Comparison of ENCODE assay signal across 8 mouse cellular contexts in the genomic region with DNA sequence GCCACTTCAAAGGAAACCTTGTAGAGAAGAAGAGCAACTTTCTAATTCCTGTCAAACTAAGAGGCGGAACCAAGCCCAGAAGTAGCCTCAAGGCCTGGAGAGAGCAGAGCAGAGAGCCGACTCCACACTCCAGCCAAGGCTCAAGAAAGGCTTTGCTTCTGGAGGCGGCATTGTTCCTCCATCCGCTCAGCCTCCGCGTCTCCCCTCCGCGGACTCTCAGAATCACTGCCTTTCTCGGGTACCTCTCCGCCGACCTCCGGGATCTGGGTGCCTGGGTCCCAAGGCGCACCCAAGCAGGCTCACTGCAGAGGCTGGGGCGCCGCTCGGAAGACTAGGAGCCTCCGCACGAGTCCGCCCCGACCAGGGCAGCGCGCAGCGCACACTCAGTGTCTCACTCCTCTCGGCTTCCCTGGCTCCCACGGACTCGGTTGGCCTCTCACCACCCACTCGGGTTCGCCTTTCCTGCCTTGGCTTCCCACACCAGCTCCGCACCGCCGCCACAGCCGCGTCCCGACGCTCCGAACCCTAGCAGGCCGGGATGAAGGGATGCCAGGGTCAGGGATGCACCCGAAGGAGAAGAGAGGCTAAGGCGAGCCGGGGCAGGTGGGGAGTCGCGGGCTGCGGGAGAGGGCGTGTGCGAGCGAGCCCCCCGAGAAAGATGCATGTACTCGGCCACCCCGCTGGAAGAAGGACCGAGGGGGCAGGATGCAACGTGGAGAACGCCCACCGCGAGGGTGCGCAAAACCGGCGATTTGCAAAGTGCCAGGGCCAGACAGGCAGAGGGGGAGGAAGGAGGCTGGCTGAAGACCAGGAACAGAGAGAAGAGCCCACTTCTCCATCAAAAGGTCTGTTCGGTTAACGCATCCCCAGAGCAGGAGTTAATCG. TPM values are rescaled to one million over a fixed set of nuclear protein-coding genes. Genes with fewer than 3 reads are reported as not detected.
DNase-seq lines count a peak whose midpoint lies in the region; ATAC-seq lines count a peak whose summit lies in the region.
"Had no signal": no experiment of that assay in that cellular context is flagged by ENCODE, and none has a peak within 500 bp of the region (broad histone marks: within the 10 kb centered on the region; RNA-seq: fewer than 3 reads in every experiment).

No protein-coding gene starts in this region.

- H3K4me3 ChIP-seq in lung, embryonic 16.5 days (ENCODE audit: low read length): peak overlapping the region; percentile 40
- peak overlapping the region; percentile 60 for H3K4me3 ChIP-seq in neural tube, embryonic 12.5 days

- ATAC-seq in lung, embryonic 16.5 days (ENCODE audit: low read depth): peak; percentile 45
- peak; percentile 81 for ATAC-seq in neural tube, embryonic 12.5 days (ENCODE audit: low FRiP score, low read depth)

- WGBS in lung, embryonic 16.5 days: under 1% methylated on average over 59 of the region's 60 CpGs
- under 1% methylated on average over 60 of the region's 60 CpGs for whole genome bisulfite sequencing in neural tube, embryonic 12.5 days

- DNase-seq in lung, postnatal 36 days: no peak
- DNase-seq in cerebellum, postnatal 4 days (ENCODE audit: low spot score in 2 of 2): peak; percentile 34 to 46
- peak; percentile 46 to 51 for DNase-seq in frontal cortex, postnatal 25 days (ENCODE audit: low spot score in 2 of 2)
- peak; percentile 51 to 74 for DNase-seq in left cerebral cortex, postnatal 14 days (ENCODE audit: low spot score in 2 of 2)
- no peak for DNase-seq in ovary, adult 18-20 months (ENCODE audit: low spot score)

- peaks cover 37% of the 10 kb centered on the region for H3K27me3 ChIP-seq in lung, embryonic 16.5 days (ENCODE audit: control insufficient read depth, insufficient read depth, low read depth, low read length)
- 0 out of 2 replicates have a peak, but pooled peaks cover 9% of the 10 kb centered on the region for H3K27me3 ChIP-seq in neural tube, embryonic 12.5 days (replicated peaks)

- H3K9ac ChIP-seq in lung, embryonic 16.5 days (ENCODE audit: low read length): peak overlapping the region; percentile 48
- H3K9ac ChIP-seq in neural tube, embryonic 12.5 days: peak overlapping the region; percentile 73

- intact Hi-C loops in left cerebral cortex, postnatal 14 days (cut with DNase I): loop anchor here (10.0 kb wide), 1 partner anchor 493 kb away; no protein-coding TSS in a partner anchor

- H3K4me2 ChIP-seq in lung, embryonic 16.5 days (ENCODE audit: low read depth, low read length): peak overlapping the region; percentile 73
- peak overlapping the region; percentile 91 for H3K4me2 ChIP-seq in neural tube, embryonic 12.5 days (replicated peaks)

- H3K36me3 ChIP-seq in lung, embryonic 16.5 days (ENCODE audit: control insufficient read depth, insufficient read depth, low read length): no peaks in the 10 kb centered on the region
- H3K36me3 ChIP-seq in neural tube, embryonic 12.5 days: no peaks in the 10 kb centered on the region

- H3K9me3 ChIP-seq in lung, embryonic 16.5 days (ENCODE audit: control insufficient read depth, low read length): no peaks in the 10 kb centered on the region
- no peaks in the 10 kb centered on the region for H3K9me3 ChIP-seq in neural tube, embryonic 12.5 days

- H3K4me1 ChIP-seq in lung, embryonic 16.5 days (replicated peaks; ENCODE audit: control insufficient read depth, insufficient read depth, low read length): no peaks in the 10 kb centered on the region; the same call in 1 of the 2 replicates
- H3K4me1 ChIP-seq in neural tube, embryonic 12.5 days: 0 out of 2 replicates have a peak, but pooled peaks cover 8% of the 10 kb centered on the region

- H3K27ac ChIP-seq in lung, embryonic 16.5 days (ENCODE audit: low read length): no peak overlapping the region
- H3K27ac ChIP-seq in neural tube, embryonic 12.5 days: peak overlapping the region; percentile 50; the same call in 1 of the 2 replicates

RNA-seq across cellular contexts. Expression of gene Nlgn1, which starts 0.8 kb away (rescaled TPM):
- 1.0 and 2.0 TPM in 2 replicates for polyA plus RNA-seq in lung, embryonic 16.5 days (2015; fragmentation: Nextera tagmentation; extraction: Ambion mirVana)
- total RNA-seq in left cerebral cortex, postnatal 14 days (2021): 100 to 1,000 TPM; 105 to 106 TPM
- polyA plus RNA-seq in neural tube, embryonic 12.5 days (2016; fragmentation: Nextera tagmentation; extraction: Ambion mirVana): 8.5 TPM in 2 replicates
- polyA plus RNA-seq: spleen, adult 2 months had no signal

Comparison
In these comparisons a context has a peak if more than half of its experiments do, and no peak if none do; other contexts are left out.
1. DNase-seq: peak in cerebellum, postnatal 4 days (2 of 2), frontal cortex, postnatal 25 days (2 of 2) and left cerebral cortex, postnatal 14 days (2 of 2); none in lung, postnatal 36 days (single experiment) and ovary, adult 18-20 months (single experiment).